Mouse (Mus musculus) liver, adult 2 months (tissue): ENCODE measurements around the gene Cttnbp2nl.

ENCODE experiments used
- CTCF ChIP-seq: fragments of 200-500 bp; IDR thresholded peaks from 2 replicates; pipeline ENCODE4 v1.5.1; 2011; ENCODE audit warnings: low read depth, low read length, control low read depth
- POLR2A ChIP-seq: fragments of 200-500 bp; IDR thresholded peaks from 2 replicates; pipeline ENCODE4 v1.6.1; 2011; ENCODE audit warnings: low read length, control low read depth; ENCODE audit not compliant: insufficient read depth; ENCODE audit errors: extremely low read depth

GRCm38 (mm10) chr3:104991703-104992102 is 61.2 kb downstream of the Cttnbp2nl start:
- TF ChIP-seq CTCF = no peak
- no peak for TF ChIP-seq POLR2A
